Mouse (Mus musculus) midbrain, postnatal 0 days (tissue): ENCODE measurements at regions not wholly inside any gene's neighbourhood (a gene's known extent, or its start where the extent isn't known, plus 50 kb on each side); places are given as distances from the start of the nearest gene placed in this dataset.

Experiments used
- ATAC-seq: fragments of 200-750 bp; cut with Nextera tagmentation; 2 replicates; pipeline ENCODE4 v1.8.0; 2017; ENCODE audit warnings: moderate number of reproducible peaks, mild to moderate bottlenecking, moderate TSS enrichment, moderate library complexity; ENCODE audit not compliant: low FRiP score
- DNase-seq: peaks from one replicate; pipeline ENCODE4 v3.0.0-alpha.2; 2015; ENCODE audit warnings: low spot score
- H3K27ac ChIP-seq: fragments of 300-500 bp; sonication (generic); 2 replicates; pipeline ENCODE4 v1.5.1; 2014; ENCODE audit warnings: low read depth, mild to moderate bottlenecking, low read length, mixed read lengths
- H3K27me3 ChIP-seq: fragments of 300-500 bp; sonication (generic); 2 replicates; pipeline ENCODE4 v1.6.1; 2014; ENCODE audit warnings: low read length, control low read depth, mixed read lengths; ENCODE audit not compliant: insufficient read depth
- H3K36me3 ChIP-seq: fragments of 300-500 bp; sonication (generic); 2 replicates; pipeline ENCODE4 v1.6.1; 2014; ENCODE audit warnings: low read length, control low read depth, mixed read lengths; ENCODE audit not compliant: insufficient read depth
- H3K4me1 ChIP-seq: fragments of 300-500 bp; sonication (generic); 2 replicates; pipeline ENCODE4 v1.6.1; 2014; ENCODE audit warnings: mild to moderate bottlenecking, control low read depth, antibody characterized with exemption, low read length, mixed read lengths; ENCODE audit not compliant: insufficient read depth
- H3K4me2 ChIP-seq: fragments of 300-500 bp; sonication (generic); 2 replicates; pipeline ENCODE4 v1.6.1; 2014; ENCODE audit warnings: low read depth, mild to moderate bottlenecking, low read length, mixed read lengths; ENCODE audit not compliant: poor library complexity, severe bottlenecking
- H3K4me3 ChIP-seq: fragments of 300-500 bp; sonication (generic); 2 replicates; pipeline ENCODE4 v1.5.1; 2014; ENCODE audit warnings: low read depth, mild to moderate bottlenecking, low read length, moderate library complexity
- H3K9ac ChIP-seq: fragments of 300-500 bp; sonication (generic); replicated peaks from 2 replicates; pipeline ENCODE4 v1.6.1; 2014; ENCODE audit warnings: mild to moderate bottlenecking, low read length, moderate library complexity, mixed read lengths; ENCODE audit not compliant: poor library complexity, severe bottlenecking
- H3K9me3 ChIP-seq: fragments of 300-500 bp; sonication (generic); 2 replicates; pipeline ENCODE4 v1.6.1; 2016; ENCODE audit warnings: low read length, control low read depth
- CTCF ChIP-seq: IDR thresholded peaks from 2 replicates; pipeline ENCODE4 v1.5.1; 2016; ENCODE audit warnings: antibody characterized with exemption, mild to moderate bottlenecking
- WGBS: fragments of 180-500 bp; shearing (Covaris S2); extraction: QIAGEN DNeasy Blood & Tissue Kit; methylation state at CpG from one replicate; pipeline ENCODE4 v1.1.7; 2014; 5-methylcytosine and 5-hydroxymethylcytosine counted together

- H3K27me3 ChIP-seq = no peaks in the 10 kb centered on the region
- WGBS = 70% methylated on average over 5 of the region's 5 CpGs
- H3K4me3 ChIP-seq = no peak overlapping the region
- no peak overlapping the region for H3K9ac ChIP-seq
- no peaks in the 10 kb centered on the region for H3K36me3 ChIP-seq
- DNase-seq (no peak), ATAC-seq (no peak)
- no peak overlapping the region for H3K4me2 ChIP-seq
- no peaks in the 10 kb centered on the region for H3K9me3 ChIP-seq
- no peak overlapping the region for H3K27ac ChIP-seq
- H3K4me1 ChIP-seq = no peaks in the 10 kb centered on the region
- TF ChIP-seq CTCF = no peak
These were observed 225.4 kb downstream of the Gm19410 start for GRCm38 (mm10) chr8:35991013-35991412.

GRCm38 (mm10) chr8:35991936-35992603 is 226.5 kb downstream of the Gm19410 start:
- 90% methylated on average over 9 of the region's 9 CpGs for WGBS
- no peak for TF ChIP-seq CTCF

GRCm38 (mm10) chr8:35996330-35997077 is 230.9 kb downstream of the Gm19410 start:
- H3K4me1 ChIP-seq = no peaks in the 10 kb centered on the region
- no peak for TF ChIP-seq CTCF
- H3K9me3 ChIP-seq = no peaks in the 10 kb centered on the region
- no peaks in the 10 kb centered on the region for H3K27me3 ChIP-seq
- H3K9ac ChIP-seq = no peak overlapping the region
- no peak for ATAC-seq
- 74% methylated on average over 6 of the region's 6 CpGs for WGBS
- no peak overlapping the region for H3K4me3 ChIP-seq
- H3K4me2 ChIP-seq = no peak overlapping the region
- no peak overlapping the region for H3K27ac ChIP-seq
- H3K36me3 ChIP-seq = no peaks in the 10 kb centered on the region
- DNase-seq = no peak

More at GRCm38 (mm10) chr8:35991936-35992603, 226.5 kb downstream of the Gm19410 start:
- Histone ChIP-seq H3K4me2 (no peak overlapping the region), H3K9me3 (no peaks in the 10 kb centered on the region), H3K27me3 (no peaks in the 10 kb centered on the region), H3K36me3 (no peaks in the 10 kb centered on the region), H3K9ac (no peak overlapping the region), H3K4me1 (no peaks in the 10 kb centered on the region), H3K4me3 (no peak overlapping the region), H3K27ac (no peak overlapping the region)
- DNase-seq (no peak), ATAC-seq (no peak)

GRCm38 (mm10) chr8:35999584-35999983 is 234.0 kb downstream of the Gm19410 start:
- H3K27ac ChIP-seq = no peak overlapping the region
- DNase-seq (no peak), ATAC-seq (no peak)
- H3K27me3 ChIP-seq = no peaks in the 10 kb centered on the region
- no peaks in the 10 kb centered on the region for H3K9me3 ChIP-seq
- 0 out of 2 replicates have a peak, but pooled peaks cover 2% of the 10 kb centered on the region for H3K4me1 ChIP-seq
- TF ChIP-seq CTCF = no peak
- H3K36me3 ChIP-seq = no peaks in the 10 kb centered on the region
- H3K9ac ChIP-seq = no peak overlapping the region
- H3K4me3 ChIP-seq = no peak overlapping the region
- WGBS = 87% methylated on average over 9 of the region's 9 CpGs
- H3K4me2 ChIP-seq = no peak overlapping the region

GRCm38 (mm10) chr8:36004387-36004786 is 238.8 kb downstream of the Gm19410 start:
- H3K9me3 ChIP-seq = no peaks in the 10 kb centered on the region
- ATAC-seq = no peak
- 0 out of 2 replicates have a peak, but pooled peaks cover 2% of the 10 kb centered on the region for H3K4me1 ChIP-seq
- TF ChIP-seq CTCF = no peak
- DNase-seq = no peak
- 85% methylated on average over 2 of the region's 2 CpGs for WGBS
- H3K9ac ChIP-seq = no peak overlapping the region
- H3K27ac ChIP-seq = no peak overlapping the region
- H3K27me3 ChIP-seq = no peaks in the 10 kb centered on the region
- H3K4me2 ChIP-seq = no peak overlapping the region
- H3K4me3 ChIP-seq = no peak overlapping the region
- H3K36me3 ChIP-seq = no peaks in the 10 kb centered on the region

- H3K4me1 ChIP-seq = 0 out of 2 replicates have a peak, but pooled peaks cover 2% of the 10 kb centered on the region
- ATAC-seq = no peak
- no peaks in the 10 kb centered on the region for H3K36me3 ChIP-seq
- DNase-seq = no peak
- TF ChIP-seq CTCF = no peak
- no peak overlapping the region for H3K9ac ChIP-seq
- H3K4me2 ChIP-seq = no peak overlapping the region
- no peaks in the 10 kb centered on the region for H3K9me3 ChIP-seq
- H3K27me3 ChIP-seq = no peaks in the 10 kb centered on the region
- H3K27ac ChIP-seq = no peak overlapping the region
- no peak overlapping the region for H3K4me3 ChIP-seq
- 52% methylated on average over 3 of the region's 3 CpGs for WGBS
These were observed 239.9 kb downstream of the Gm19410 start for GRCm38 (mm10) chr8:36005536-36005935.
